Mouse (Mus musculus) embryo, embryonic 9.5 days (tissue): ENCODE results near the gene Dok7.

Source experiments
- DNase-seq: peaks from one replicate; pipeline ENCODE4 v3.0.0-alpha.2; 2017; ENCODE audit errors: extremely low spot score

The Dok7 gene

DNA sequence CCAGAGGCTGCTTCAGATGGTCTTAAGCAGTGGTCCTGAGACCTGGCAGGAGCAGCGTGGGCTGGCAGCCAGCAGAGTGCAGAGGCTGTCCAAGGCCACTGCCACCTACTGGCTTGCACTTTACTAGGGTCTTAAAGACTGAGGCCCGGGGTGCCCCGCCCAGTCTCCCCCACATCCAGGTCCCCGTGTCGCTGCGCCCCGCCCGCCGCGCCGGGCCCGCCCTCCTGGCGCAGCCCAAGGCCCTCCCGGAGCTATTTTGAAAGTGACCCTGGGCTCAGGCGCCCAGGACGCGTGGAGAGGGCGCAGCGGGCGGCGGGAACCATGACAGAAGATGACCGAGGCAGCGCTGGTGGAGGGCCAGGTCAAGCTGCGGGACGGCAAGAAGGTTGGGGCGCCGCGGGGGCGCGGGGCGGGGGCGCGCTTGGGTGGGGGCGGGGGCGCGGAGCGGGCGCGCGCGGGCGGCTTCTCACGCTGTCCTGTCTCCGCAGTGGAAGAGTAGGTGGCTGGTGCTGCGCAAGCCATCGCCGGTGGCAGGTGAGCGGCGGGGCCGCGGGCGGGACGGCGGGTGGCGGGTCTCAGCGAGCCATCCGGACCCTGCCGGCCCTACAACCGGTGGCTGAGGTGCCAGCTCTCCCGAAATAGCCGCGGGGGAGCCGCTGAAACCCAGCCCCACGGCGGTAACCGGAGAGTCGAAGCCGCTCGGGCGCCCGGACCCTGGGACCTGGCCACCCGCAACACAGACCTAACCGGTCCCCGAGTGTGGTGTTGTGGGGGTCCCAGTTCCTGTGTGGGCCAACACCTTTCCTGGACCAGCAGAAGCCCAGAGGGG, at the start of gene Dok7:
Gene Dok7 (plus strand): TSS at position 163 of the 829 bp plus-strand sequence.
- DNase-seq: peak; percentile 46

DNA sequence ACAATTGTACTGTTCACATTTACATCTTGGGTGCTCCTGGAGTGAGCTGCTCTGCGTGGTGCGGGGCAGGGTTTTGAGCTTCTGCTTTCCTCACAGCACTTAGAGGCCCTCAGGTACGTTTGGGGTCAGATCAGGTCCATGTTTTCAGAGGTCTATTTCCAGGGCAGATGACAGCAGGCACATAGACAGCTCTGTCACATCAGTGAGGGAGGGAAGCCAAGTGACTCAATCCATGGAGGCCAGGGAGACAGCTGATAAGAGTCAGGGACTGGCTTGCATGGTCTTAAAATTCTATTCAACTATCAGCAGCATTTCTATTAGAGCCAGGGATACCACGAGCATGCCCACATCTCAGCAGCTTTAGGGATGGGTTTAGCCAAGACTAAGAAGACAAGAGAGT, 47.4 kb upstream of the Dok7 start:
- DNase-seq: no peak

DNA sequence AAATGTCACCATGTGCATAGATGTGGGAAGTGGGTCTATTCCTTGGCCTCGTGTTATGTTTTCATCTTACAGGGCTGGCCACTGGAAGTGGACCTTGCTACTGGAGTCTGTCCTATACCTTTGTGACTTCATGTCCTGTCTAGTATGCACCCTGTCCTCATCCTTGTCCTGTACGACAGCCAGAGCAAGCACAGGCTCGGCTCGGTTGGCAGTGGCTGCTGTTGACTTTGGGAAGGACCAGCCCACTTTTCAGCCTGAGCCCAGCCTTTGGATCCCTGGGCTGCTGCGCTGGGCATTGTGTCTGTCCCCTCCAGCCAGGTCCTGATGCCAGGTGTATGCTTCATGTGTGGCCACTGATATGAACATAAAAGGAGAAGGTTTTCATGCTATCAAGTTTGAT, 45.9 kb upstream of the Dok7 start:
- DNase-seq: no peak

DNA sequence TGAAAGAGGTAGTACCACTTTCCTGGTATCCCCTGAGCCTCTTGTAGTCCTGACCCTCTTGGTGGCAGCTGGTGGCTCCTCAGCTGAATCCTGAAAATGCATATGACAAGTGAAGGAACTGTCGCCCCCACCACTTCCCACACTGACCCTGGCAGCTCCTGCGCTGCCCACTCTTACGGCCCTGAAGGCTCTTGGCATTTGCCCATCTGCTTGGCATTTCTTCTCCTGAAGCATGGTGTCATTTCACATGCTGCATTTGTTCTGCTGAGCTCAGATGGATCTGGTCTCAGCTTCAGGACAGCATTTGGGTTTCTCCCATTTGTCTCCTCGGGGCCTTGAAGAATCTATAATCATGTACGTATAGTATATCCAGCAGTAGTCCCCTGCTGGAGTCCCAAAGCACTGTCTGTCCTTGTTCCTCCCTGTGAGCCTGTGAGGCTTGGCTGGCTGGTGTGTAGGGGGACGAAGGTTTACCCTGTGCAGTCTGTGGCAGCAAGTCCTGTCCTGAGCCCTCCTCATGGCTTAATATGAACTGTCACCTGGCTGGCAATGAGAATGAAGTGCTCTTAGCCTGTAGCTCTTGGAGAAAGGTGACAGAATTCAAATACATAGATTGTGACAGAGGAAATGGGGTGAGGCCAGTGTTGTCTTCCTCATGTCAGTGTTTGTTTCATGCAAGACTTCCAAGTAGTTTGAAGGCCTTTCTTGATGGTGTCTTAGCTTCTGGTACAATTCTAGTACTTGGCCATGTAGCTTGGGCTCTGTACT, 45.2 kb upstream of the Dok7 start:
- no peak for DNase-seq

DNA sequence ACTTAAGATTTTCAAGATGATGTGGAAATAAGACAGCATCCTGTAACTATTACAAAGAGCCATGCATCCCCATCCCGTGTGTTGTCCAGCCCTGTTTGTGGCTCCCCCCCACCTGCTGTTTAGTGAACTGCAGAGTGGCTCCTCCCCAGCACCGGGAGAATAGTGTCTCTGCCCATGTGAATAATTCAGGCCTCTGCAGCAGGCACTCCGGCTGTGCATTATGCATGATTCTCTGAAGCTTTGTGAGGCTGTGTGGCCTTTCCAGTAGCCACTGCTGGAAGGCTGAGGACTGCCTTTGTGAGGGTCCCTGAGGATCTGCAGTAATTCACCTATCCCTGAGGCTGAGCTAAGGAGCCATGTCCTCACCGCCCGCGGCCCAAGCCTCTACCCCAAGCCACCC, 42.5 kb upstream of the Dok7 start:
- DNase-seq: no peak

DNA sequence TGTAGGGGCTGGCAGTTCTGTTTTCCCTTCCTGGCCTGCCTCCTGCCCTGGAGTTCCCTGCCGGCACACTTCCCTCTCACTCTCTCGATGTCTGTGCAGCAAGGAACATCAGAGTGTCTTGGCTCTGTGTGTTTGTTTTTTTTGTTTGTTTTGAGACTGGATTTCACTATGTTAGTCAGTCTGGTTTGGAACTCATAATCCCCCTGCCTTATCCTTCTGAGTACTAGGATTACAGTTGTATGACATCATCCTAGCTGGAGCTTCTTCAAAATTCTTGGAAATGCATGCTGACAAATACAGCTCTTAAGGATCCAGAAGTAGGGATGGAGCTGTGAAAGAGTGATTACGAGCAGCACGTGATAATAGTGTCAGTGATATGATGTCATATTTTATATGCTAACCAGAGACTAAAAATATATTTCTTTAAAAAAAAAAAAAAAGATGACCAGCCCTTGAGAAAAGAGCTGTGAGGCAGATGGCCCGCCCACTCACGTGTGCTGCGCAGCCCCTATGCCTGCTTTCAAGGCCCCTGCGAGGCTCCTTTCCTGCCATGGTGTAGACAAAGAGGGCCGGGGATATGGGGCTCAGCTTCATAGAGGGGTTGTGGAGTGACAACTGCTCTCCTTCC, 36.8 kb upstream of the Dok7 start:
- DNase-seq: no peak

DNA sequence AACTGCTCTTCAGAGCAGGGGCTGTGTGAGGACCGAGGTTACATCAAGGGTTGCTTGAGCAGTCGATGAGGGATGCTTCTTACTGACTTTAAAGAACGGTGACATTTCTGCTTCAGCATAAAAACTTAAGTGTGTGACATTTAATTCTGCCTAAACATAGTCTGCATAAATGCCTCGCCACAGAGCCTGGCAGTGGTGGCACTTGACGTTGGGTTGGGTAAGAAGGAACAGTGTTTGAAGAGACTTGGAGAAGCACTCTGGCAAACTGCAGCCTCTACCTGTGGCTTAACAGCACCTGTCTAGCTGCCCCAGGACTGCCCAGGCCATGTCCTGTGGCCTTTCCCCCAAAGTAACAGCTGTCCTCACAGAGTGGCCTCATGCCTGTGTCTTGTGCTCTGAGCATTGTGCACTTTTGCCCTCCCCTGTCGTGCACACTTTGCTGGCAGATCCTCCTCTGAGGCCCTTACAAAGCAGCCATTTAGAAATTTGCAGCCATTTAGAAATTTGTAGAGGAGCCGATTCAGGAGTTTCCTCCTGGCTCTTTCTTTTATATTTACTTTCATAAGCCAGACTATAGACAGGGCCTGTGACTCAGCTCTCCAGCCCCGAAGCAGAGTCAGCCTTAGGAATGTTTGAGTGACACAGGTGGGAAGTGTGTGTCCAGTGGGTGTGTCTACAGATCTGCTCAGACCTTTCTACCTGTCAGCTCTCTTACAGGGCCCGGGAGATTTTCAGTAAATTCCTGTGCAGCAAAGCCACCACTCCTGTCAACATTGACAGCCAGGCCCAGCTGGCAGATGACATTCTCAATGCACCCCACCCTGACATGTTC, 35.9 kb upstream of the Dok7 start:
- no peak for DNase-seq

DNA sequence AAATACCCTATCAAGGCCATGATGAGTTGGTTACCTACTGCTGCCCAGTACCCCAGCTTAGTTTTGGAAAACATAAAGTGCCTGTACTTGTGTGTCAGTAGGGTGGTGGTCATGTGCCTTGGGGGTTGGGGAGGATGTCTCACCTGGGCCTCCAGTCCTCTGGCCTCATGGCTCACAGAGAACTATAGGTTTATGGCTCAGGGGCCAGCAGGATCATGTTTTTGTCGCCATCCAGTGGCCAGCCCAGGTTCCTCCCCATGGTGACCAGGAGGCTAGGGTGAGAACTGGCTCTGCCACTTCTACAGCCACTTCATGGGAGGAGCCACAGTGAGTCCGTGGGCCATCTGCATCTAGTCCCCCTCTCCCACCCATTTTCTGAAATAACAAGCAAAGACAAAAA, 31.6 kb upstream of the Dok7 start:
- peak; percentile 53 for DNase-seq

DNA sequence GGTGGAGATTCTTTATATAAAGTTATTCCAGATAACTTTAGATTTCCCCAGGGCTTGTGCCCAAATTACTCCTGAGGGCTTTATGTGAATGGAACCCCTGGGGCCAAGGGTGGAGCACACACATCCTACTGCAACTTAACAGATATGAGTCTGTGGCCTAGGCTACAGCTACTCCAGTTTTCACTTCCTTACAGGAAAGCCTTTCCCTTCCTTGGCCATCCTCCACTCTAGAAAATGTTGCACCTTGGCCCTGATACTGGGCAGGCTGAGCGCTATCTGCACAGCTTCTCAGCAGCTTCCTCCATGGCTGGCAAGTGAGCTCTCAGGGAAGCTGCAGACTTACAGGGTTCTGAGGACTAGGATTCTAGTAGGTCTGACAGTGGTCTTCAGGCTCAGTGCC, 27.3 kb upstream of the Dok7 start:
- no peak for DNase-seq

DNA sequence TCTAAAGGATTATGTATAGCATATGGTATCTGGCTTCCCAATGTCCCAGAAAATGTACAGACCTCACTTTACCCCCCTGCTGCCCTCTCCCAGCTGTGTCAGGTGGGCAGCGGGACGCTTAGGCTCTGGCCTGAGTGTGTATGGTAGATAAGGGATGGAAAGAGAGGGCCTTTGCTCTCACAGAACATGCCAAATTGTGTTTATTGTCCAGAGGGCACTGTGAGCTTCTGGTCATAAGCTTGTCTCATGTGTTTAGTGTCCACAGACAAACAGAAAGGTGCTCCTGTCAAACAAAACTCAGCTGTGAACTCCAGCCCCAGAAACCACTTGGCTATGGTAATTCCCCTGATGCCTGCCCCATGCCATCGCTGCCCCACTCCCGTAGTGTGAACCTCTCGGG, 26.8 kb upstream of the Dok7 start:
- DNase-seq: no peak

DNA sequence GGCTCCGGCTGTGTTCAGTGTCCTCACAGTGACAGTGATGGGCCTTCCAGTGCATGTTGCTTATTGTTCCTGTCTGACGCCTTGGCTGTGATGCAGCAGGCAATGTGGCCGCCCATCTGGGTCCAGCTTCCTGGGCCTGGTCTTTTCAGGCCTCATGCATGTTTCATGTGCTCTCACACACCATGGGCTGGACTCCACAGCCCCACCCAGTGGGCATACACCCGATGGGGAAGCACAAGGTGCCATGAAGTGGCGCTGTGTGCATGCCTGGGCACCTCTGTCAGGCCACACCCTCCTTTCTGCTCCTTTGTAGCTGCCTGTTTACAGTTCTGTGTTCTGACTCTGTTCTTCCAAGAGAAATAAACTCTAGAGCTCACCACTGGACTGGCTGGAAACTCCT, 23.5 kb upstream of the Dok7 start:
- DNase-seq: no peak

DNA sequence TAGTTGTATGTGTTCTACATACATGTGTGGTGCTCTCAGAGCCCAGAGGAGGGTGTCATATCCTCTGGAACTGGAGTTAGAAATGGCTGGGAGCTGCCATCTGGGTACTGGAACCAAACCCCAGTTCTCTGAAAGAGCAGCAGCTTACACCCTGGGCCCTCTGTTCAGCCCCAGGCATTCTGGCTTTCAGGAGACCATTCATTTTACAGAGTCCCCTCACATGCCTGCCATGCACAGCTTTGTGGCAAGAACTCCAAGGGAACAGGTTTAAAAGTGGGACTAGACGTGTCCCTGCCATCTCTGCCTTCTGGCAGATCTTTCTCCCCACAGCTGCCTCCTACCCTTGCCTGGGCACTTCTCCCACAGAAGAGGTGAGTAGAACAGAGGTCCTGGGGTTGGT, 22.9 kb upstream of the Dok7 start:
- no peak for DNase-seq

DNA sequence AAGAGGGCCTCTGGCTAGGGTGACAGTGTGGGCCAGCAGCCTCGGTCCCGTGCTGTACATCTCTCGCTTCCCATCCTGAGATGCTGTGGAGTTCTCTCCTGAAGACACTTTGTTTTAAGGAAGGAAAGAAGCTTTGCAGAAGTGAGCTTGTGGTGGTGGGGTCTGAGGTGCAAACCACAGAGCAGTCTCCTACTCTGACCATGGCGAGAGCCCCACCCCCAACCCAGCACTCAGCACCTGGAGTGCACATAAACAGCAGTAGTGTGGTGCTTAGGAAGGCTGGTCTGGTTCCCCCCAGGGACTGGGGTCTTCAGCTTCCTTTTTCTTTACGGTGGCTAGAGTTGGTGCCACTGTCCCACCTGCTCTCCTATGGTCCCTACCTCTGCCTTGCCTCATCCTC, 21.4 kb upstream of the Dok7 start:
- DNase-seq: no peak

DNA sequence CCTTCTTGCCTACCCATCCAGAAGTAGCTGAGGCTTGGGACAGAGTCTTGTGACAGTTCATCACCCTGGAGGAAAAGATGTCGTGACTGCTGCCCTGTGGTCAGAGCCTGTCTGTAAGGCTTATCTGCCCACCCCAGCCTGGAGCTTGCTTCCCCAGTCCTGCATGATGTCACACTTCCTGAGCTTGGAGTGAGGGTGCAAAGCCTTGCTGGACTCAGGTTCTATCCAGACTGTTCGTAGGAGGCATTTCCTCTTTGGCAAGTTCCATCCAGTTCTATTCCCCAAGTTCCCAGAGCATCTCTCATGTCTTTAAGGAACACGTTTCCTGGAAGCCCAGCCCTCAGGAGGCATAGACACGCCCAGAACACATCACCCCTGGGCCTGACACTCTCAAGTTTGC, 20.8 kb upstream of the Dok7 start:
- DNase-seq: no peak

DNA sequence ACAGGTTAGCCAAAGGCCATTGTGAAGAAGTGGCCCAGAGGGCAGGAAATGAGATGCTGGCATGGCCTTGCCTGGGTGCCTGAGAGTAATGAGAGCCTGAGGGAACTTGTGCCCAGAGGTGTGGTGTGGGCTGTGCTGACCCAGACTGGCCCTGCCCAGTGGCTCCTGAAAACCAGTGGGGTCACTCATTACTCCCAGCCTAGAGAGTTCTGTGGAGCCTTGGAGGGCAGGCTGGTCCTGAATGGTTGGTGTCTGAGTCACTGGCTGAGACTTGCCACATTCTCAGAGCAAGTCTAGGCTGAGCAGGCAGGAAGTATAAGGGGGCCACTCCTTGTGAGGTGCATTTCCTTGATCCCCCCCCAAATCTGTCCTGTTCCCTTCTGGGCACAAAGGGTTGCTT, 19.1 kb upstream of the Dok7 start:
- no peak for DNase-seq

DNA sequence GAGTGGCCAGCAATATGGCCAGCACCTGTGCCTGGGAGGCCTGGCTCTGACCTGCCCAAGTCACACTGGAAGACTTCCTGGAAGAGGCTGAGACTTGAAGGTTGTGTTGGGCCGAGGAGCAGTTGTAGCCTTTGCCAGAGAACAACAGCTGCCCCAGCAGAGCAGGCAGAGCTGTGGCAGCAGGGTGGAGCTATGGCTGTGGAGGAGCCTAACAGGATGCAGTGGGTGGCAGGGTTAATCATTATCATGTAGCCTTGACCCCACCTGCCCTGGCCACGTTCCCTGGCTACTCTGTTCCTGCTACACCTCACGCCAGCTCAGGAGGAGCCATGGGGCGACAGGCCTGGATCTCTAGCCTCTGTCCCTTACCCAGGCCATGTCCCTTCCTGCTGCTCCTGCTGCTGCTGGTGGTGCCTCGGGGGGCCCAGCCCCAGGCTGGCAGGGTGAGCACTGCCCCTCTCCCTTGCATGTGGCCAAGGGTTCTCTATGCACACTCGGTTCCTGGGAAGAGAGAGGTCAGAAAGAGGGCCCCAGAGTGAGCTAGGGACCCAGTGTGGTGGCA, 15.2 kb upstream of the Dok7 start, which contains the start of gene Hgfac:
Gene Hgfac (plus strand): TSS at position 242 of the 562 bp plus-strand sequence.
- no peak for DNase-seq

DNA sequence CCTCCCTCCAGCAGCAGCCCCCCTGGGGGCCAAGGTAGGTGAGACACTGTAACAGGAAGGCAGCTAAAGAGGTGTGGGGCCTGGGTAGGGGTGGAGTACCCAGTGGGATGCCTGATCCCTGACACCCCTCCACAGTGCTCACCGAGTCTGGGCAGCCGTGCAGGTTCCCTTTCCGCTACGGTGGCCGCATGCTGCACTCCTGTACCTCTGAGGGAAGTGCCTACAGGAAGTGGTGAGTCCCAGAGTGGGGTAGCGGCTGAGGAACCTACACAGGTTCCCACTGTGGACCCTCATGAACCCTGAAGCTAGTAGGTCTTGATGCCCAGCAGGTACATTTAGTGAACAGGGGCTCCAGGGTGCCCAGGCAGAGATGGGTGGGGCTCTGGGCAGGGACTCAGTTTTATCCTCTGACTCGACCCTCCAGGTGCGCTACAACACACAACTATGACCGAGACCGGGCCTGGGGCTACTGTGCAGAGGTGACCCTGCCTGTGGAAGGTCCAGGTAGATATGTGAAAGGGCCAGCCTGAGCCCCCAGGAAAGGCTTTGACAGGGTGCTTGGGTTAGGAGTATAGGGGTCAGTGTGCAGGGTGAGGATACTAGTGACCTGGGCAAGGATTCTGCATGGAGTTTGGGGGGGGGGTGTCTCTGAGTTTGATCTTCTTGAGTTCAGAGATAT, 14.0 kb upstream of the Dok7 start:
- no peak for DNase-seq

DNA sequence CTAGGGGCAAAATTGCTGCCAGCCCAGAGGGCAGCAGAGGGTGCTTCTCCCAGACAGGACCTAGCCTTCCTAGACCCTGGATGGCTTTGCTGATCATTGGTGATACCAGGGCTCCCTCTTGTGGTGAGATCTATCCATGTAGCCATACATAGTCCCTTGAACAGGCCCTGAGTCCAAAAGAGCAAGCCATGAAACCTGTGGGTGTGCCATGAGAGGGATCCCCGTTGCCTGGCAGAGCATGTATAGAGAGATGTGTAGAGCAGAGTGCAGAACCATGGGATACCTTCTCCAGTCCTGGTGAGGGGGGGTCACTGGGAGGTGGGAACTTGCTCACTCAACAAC, 13.5 kb upstream of the Dok7 start:
- DNase-seq: peak; percentile 80

DNA sequence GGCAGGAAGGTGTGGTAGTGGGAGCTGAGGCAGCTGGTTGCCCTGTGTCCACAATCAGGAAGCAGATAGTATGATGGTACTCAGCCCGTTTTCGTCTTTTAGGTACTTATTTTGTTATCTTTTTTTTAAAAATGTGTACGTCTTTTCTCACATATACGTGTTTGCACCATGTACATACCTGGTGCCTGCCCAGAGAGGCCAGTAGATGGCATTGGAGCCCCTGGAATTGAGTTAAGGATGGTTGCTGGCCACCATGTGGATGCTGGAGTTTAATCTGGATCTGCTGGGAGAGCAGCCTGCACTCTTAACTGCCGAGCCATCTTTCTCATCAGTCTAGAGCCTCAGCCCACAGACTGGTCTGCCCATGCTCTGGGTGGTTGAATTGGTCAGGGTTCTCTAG, 6.0 kb upstream of the Dok7 start:
- DNase-seq: no peak

DNA sequence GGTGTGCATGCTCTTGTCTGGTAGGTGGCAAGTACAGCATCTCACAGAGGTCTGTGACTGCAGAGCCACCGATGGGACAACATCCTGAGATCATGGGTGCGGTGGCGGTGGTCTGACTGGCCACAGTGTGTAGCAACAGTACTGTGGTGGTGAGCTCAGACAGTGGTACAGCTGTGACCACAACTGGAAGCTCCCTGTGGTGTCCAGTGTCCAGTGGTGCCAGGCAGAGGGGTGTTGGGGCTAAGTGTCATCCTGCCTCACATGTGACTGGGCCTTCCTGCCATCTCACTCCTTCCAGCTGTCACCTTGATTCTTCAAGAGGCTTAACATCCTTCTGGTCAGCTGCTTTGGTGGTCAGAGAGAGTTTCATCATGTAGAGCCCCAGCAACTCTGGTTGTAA, 1.9 kb upstream of the Dok7 start:
- no peak for DNase-seq

DNA sequence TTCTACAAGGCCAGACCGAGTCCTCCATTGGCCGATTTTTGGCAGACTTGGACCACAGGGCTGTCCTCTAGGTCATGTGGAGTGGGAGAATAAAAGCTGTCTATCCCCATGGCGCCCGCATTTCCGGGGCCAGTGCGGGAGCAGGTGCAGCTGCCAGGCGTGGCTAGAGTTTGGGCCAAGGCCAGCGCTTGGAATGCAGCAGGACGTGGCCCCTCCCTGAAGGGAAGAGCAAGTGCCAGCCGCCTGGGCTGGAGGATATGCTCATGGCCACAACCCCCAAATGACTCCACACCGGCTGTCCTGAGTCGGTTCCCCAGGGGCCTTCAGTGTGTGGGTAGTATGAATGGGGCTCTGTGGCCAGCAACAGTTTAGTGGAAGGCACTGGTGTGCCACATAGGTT, 1.5 kb upstream of the Dok7 start:
- DNase-seq: no peak
